Mouse (Mus musculus): Measurements from ENCODE around the gene Nfs1. TPM values are rescaled to one million over a fixed set of nuclear protein-coding genes. Genes with fewer than 3 reads are reported as not detected.
"Not testable (repeated sequence)": the region's sequence is repeated elsewhere in the genome, so short reads cannot be mapped to it uniquely, and the experiment has no call there.

The Nfs1 gene
- total and polyA plus RNA-seq, 3 experiments = 64.5 to 83.9 TPM; not detected in 1

GRCm38 (mm10) chr2:156190004-156190896 lies 46.3 kb upstream of the Nfs1 start (continued):
- TF ChIP-seq JUND (IDR thresholded peaks at IDR 0.05; ENCODE audit: low read depth, low read length) = no peak
- TF ChIP-seq POLR2AphosphoS2 (IDR thresholded peaks at IDR 0.05; ENCODE audit: low read length) = no peak
- TF ChIP-seq TCF12 (IDR thresholded peaks at IDR 0.05; ENCODE audit: low read depth, low read length) = peak; percentile 70
- TF ChIP-seq MEF2A (IDR thresholded peaks at IDR 0.05; ENCODE audit: extremely low read depth, insufficient replicate concordance, low read depth, low read length, poor library complexity, severe bottlenecking) = no peak
- peak; percentile 15; the same call in 1 of the 2 replicates for TF ChIP-seq MYC (IDR thresholded peaks at IDR 0.05; ENCODE audit: low read depth, low read length)
- no peak for TF ChIP-seq CHD1 (IDR thresholded peaks at IDR 0.05; ENCODE audit: low read depth, low read length)
- peak; percentile 74 for TF ChIP-seq ETS1 (IDR thresholded peaks at IDR 0.05; ENCODE audit: low read depth, low read length)
- TF ChIP-seq ZKSCAN1 (IDR thresholded peaks at IDR 0.05; ENCODE audit: low read depth, low read length) = no peak
- TF ChIP-seq ZNF384 (IDR thresholded peaks at IDR 0.05; ENCODE audit: low read depth, low read length) = no peak
- TF ChIP-seq NRF1 (IDR thresholded peaks at IDR 0.05; ENCODE audit: insufficient read depth, low read depth, low read length, poor library complexity, severe bottlenecking) = no peak
- no peak for TF ChIP-seq GABPA (IDR thresholded peaks at IDR 0.05; ENCODE audit: low read depth, low read length)

- H3K36me3 ChIP-seq (ENCODE audit: control insufficient read depth in 1 of 2, insufficient read depth in 2 of 2, low read length in 2 of 2); H3K27me3 ChIP-seq (ENCODE audit: control insufficient read depth in 1 of 2, insufficient read depth in 2 of 2, low read length in 2 of 2); DNase-seq (ENCODE audit: low read depth, low spot score); H3K4me1 ChIP-seq (ENCODE audit: control insufficient read depth in 1 of 2, insufficient read depth in 2 of 2, low read length in 2 of 2); H3K9ac ChIP-seq (ENCODE audit: control insufficient read depth, low read depth, low read length, poor library complexity, severe bottlenecking); H3K27ac ChIP-seq (ENCODE audit: control insufficient read depth, low read depth, low read length); H3K9me3 ChIP-seq (replicated peaks; ENCODE audit: insufficient read depth, low read length); H3K4me3 ChIP-seq (ENCODE audit: control insufficient read depth in 1 of 2, insufficient read depth in 1 of 2, low read depth in 2 of 2, low read length in 2 of 2); H3K79me2 ChIP-seq (ENCODE audit: control insufficient read depth, insufficient read depth, low read length, poor library complexity): not testable (repeated sequence)
These were observed 45.3 kb upstream of the Nfs1 start for GRCm38 (mm10) chr2:156189241-156189640.

DNA sequence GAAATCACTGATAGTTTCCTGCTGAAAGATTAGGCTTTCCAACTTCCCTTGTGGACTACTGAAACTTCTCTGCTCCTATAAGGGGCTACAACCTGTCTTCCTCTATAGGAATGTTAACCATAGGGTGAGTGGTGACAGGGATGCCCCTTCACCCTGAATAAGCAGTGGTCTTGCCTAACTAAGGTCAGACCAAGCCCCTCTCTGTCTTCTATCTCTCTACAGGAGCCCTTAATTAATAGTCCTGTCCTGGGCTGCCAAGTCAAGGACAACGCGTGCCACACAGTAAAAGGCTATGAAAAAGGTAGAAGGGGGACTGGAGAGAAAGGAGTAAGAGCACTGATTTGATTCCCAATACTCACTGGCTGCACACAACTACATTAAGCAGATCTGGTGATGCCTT lies 37.6 kb upstream of the Nfs1 start:
- H3K4me1 ChIP-seq (ENCODE audit: control insufficient read depth in 1 of 2, insufficient read depth in 2 of 2, low read length in 2 of 2) = peaks cover 0 to 16% of the 10 kb centered on the region in 2 experiments; a peak in 2 of 4 replicates
- peak overlapping the region in 1 of 2 experiments; percentile 72; a peak in 3 of 4 replicates for H3K4me3 ChIP-seq (ENCODE audit: control insufficient read depth in 1 of 2, insufficient read depth in 1 of 2, low read depth in 2 of 2, low read length in 2 of 2)
- peak overlapping the region; percentile 79 for H3K9ac ChIP-seq (ENCODE audit: control insufficient read depth, low read depth, low read length, poor library complexity, severe bottlenecking)
- DNase-seq (ENCODE audit: low read depth, low spot score) = no peak
- no peak overlapping the region; the same call in 1 of the 2 replicates for H3K27ac ChIP-seq (ENCODE audit: control insufficient read depth, low read depth, low read length)
- H3K27me3 ChIP-seq (ENCODE audit: control insufficient read depth in 1 of 2, insufficient read depth in 2 of 2, low read length in 2 of 2) = no peaks in the 10 kb centered on the region
- peaks cover 29% of the 10 kb centered on the region for H3K79me2 ChIP-seq (ENCODE audit: control insufficient read depth, insufficient read depth, low read length, poor library complexity)
- TF ChIP-seq POLR2A (IDR thresholded peaks at IDR 0.05; ENCODE audit: control insufficient read depth in 1 of 2, insufficient read depth in 1 of 2, low read depth in 1 of 2, low read length in 2 of 2, poor library complexity in 1 of 2) = no peak
- TF ChIP-seq E2F4 (IDR thresholded peaks at IDR 0.05; ENCODE audit: borderline replicate concordance, low read depth, low read length) = no peak
- 0 out of 2 replicates have a peak, but pooled peaks have one; percentile 57 for TF ChIP-seq RCOR1 (IDR thresholded peaks at IDR 0.05; ENCODE audit: low read depth, low read length)
- TF ChIP-seq MAX (IDR thresholded peaks at IDR 0.05; ENCODE audit: low read length) = no peak
- H3K36me3 ChIP-seq (ENCODE audit: control insufficient read depth in 1 of 2, insufficient read depth in 2 of 2, low read length in 2 of 2) = peaks cover 19 to 26% of the 10 kb centered on the region in 2 experiments
- H3K9me3 ChIP-seq (replicated peaks; ENCODE audit: insufficient read depth, low read length) = no peaks in the 10 kb centered on the region

Data from MEL (cell line).